Mouse (Mus musculus) kidney, adult 2 months (tissue): ENCODE data around the gene Cbfb.

ENCODE experiments used
- CTCF ChIP-seq: fragments of 200-500 bp; conservative IDR thresholded peaks from 2 replicates; pipeline ENCODE4 v1.5.1; 2011; ENCODE audit warnings: low read depth, mild to moderate bottlenecking, control low read depth, low read length, moderate library complexity, mixed read lengths; ENCODE audit not compliant: insufficient read depth, insufficient read length
- POLR2A ChIP-seq: fragments of 200-500 bp; IDR thresholded peaks from one replicate; pipeline ENCODE4 v1.6.1; 2011; ENCODE audit warnings: low read depth, low read length, control low read depth

- TF ChIP-seq POLR2A (no peak), CTCF (no peak)
Measured at GRCm38 (mm10) chr8:105263244-105263912, 92.9 kb downstream of the Cbfb start.
